Mouse (Mus musculus) G1E (cell line): ENCODE results near the gene Hrasls.

Source experiments
- CTCF ChIP-seq: IDR thresholded peaks from 2 replicates; pipeline ENCODE4 v1.5.1; 2012; ENCODE audit warnings: low read depth, low read length, inconsistent platforms, mixed read lengths
- GATA1 ChIP-seq: IDR thresholded peaks from 2 replicates; pipeline ENCODE4 v1.6.1; 2012; ENCODE audit warnings: borderline replicate concordance, low read length, inconsistent platforms, mixed read lengths
- GATA2 ChIP-seq: IDR thresholded peaks from 2 replicates; pipeline ENCODE4 v1.6.1; 2012; ENCODE audit warnings: low read depth, low read length, inconsistent platforms, borderline replicate concordance
- POLR2AphosphoS5 ChIP-seq: IDR thresholded peaks from 2 replicates; pipeline ENCODE4 v1.6.1; 2012; ENCODE audit warnings: low read depth, low read length, inconsistent platforms; ENCODE audit not compliant: insufficient replicate concordance
- TAL1 ChIP-seq: conservative IDR thresholded peaks from 2 replicates; pipeline ENCODE4 v1.6.1; 2012; ENCODE audit warnings: low read depth, low read length, inconsistent platforms, mixed read lengths

GRCm38 (mm10) chr16:29174831-29175350 lies 34.6 kb upstream of the Hrasls start:
- TF ChIP-seq CTCF: no peak
- no peak for TF ChIP-seq GATA1
- TF ChIP-seq TAL1: no peak
- TF ChIP-seq POLR2AphosphoS5: no peak
- TF ChIP-seq GATA2: no peak
